Mouse (Mus musculus): ENCODE results near the gene Pde4b.
A peak's percentile ranks its signal among the peaks of the same experiment; 100 is the strongest.

Gene Pde4b

DNA sequence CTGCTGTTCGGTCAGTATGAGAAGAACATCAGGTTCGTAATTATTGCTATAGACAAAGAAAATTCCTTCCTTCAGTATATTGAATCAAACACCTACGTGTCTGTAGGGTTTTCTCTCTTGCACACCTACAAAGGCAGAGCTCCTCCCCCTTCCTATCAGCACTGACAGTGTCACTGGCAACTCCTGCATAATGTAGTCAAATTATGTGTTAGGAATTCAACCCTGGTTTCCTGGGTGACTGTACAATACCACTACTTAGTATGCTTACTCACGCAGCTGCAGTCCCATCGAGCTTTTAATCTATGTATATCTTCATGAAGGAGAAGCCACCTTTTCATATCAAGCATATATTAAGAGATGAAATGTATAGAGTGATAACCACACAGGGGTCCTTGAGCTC is 99.5 kb downstream of the Pde4b start:
- no peak for DNase-seq

GRCm38 (mm10) chr4:102197707-102198106 is 110.4 kb downstream of the Pde4b start:
- DNase-seq = no peak

DNA sequence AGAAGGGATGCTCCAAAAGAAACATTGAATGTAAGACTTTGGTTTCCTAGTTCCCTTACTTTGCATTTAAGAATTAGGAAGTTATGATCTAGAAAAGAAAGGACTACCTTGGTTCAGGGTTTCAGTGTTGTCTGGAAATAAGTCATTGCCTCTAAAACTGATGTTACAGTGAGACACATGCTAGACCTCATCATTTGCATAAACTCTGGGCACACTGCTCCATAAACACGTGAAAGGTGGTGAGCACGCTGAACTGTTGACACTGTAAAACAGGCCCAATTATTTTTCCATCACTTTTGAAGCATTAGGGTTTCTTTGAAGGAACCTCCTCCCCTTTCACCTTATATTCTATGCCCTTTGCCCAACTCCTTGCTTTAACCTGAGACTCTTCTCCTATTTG is 122.4 kb downstream of the Pde4b start:
- no peak for DNase-seq

- DNase-seq = no peak
Observed at GRCm38 (mm10) chr4:102226700-102227099, 139.4 kb downstream of the Pde4b start.

DNA sequence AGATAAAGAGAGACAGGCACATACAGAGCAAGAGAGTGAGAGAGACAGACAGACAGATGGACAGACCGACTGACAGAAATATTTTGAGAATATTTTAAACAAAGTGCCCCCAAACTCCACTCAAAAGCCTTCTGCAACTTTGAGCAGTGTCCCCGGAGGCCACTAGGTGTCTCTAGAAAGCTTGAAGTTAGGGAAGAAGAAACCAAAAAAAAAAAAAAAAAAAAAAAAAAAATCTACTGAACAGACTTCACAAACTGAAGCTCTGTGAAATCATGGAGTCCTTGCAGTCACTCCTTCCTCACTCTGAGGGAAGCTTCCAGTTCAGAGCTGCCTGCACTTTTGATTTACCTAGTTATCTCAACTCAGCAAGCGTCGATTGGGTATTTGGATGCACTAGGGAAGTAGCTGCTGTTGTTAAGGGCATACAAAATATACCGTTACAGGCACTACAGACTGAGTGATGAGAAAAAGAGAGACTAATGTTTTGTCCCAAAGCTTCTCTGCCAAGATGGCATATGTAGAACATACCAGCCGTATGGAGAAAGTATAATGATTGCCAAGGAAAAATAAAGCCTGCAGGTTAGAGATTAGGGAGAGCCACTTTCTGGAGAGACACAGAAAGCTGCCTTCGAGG is 141.7 kb downstream of the Pde4b start:
- peak; percentile 30 for DNase-seq

DNA sequence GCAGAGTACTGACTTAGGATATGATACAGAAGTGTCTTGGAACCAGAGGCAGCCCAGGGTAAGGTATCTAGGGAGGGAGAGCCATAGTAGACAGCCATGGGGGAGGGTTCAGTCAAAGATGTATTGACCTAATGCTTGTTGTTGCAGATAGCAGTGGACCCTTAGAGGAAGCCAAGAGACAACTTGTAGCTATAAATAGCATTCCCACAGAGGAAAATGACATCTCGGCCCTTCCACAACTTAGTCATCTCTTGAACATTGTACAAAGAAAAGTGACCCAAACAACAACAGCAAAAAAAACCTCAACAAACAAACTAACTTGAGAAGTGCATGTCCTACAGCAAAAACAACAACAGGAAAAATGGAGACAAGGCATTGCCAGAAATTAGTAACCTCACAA is 143.6 kb downstream of the Pde4b start:
- DNase-seq = no peak

DNA sequence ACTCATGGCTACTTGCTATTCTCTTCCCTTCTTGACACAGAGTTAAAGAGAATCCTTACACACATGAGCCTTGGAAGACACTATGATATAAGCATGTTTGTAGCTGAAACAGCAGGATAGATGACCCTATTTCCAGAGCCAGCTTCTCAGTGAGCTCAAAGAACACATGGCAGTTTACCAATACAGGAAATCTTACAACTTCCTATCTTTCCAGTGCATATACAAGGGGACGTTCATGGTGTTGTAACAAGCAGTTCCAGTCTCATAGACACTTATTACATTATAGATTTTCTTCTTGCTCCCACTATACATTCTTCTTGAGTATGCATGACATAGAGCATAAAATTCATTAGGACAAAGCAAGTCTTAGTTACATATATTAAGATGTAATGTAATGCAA is 146.3 kb downstream of the Pde4b start:
- DNase-seq = no peak

- no peak for DNase-seq
Observed at GRCm38 (mm10) chr4:102235151-102235550, 147.8 kb downstream of the Pde4b start.

- no peak for DNase-seq
Observed at GRCm38 (mm10) chr4:102239102-102239501, 151.8 kb downstream of the Pde4b start.

- peak; percentile 36 for DNase-seq
Observed at GRCm38 (mm10) chr4:102239657-102240390, 152.5 kb downstream of the Pde4b start.

DNA sequence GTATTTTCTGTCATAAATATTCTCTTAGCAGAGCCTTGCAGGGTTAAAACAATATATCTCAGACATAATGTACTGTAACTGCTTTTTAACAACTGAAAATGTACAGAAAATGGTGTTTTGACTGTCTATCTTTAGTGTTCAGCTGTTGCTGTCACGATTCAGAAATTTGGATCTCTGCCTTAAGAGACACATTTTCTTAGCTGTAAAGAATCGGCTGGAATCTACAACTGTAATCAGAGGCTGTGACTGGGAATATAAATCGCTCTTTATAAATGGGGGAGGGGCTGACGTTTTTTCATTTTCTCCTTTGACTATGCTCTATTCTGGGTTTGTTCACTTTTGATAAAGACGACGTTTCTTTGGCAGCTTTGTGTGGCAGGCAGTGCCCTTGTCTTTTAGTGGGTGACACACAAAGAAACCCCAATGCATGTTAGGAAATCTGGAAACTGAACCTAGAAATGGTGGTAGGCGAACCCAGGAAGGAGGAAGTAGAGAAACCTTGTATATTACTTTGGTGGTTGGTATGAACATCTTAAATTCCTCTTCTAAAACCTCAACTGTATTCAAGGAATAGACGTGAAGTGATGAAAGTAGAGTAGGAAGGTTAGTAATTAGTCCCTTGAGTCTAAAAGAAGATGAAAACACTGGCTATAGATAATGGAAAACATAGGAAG is 153.5 kb downstream of the Pde4b start:
- no peak for DNase-seq

- DNase-seq = no peak
Observed at GRCm38 (mm10) chr4:102253994-102254393, 166.7 kb downstream of the Pde4b start.

DNA sequence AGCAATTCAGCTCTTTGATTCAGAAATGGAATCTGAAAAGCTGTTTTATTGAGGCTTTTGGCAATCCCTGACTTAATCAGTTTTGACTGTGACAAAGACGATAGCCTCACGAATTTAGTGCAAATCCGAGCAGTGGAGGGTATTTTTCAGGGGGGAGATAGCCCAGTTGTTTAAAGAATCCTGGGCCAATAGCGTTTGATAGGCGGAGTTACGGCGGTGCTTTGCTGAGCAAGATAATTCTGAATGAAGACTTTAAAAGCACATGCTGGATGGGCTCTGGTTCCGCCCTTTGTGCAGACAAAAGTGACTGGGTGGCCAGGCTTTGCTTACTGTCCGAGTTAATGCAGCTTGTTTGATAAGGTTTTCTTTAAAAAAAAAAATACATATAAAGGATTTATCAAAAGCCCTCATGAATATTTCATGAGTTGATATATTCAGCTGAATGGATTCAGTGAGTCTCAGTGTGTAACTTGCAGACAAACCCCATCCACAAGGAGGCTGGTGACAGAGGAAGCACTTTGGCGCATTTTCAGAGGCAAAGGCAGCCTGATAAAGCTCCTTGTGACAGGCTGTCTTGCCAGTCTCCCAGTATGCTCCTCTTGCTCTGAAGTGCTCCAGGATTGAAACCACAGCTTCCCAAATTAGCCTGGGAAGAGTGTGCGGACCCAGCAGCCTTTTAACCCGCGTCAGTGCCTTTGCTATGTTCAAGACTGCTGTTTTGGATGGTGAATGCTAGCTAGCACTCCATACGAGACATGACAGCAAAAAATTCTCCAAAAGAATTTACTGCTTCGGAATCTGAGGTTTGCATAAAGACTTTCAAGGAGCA is 167.3 kb downstream of the Pde4b start:
- DNase-seq = peak; percentile 50

DNA sequence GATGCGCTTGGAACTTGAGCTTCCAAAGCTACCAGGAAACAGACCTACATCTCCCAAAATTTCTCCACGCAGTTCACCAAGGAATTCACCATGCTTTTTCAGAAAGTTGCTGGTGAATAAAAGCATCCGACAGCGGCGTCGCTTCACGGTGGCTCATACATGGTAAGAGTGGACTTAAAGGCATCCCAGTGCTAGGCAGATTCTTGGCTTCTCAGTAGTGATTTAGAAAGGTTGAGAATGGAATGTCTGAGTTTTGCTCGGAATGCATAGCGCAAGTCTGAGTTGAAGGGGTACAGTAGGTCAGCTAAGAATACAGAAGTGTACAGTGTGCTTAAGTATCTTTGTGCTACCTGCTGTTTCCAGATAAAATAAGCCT is 167.9 kb downstream of the Pde4b start:
- peak; percentile 16 for DNase-seq

- no peak for DNase-seq
Observed at GRCm38 (mm10) chr4:102256170-102256960, 169.0 kb downstream of the Pde4b start.

- no peak for DNase-seq
Observed at GRCm38 (mm10) chr4:102260216-102260615, 172.9 kb downstream of the Pde4b start.

- DNase-seq = no peak
Observed at GRCm38 (mm10) chr4:102272313-102272712, 185.0 kb downstream of the Pde4b start.

GRCm38 (mm10) chr4:102272749-102273148 is 185.4 kb downstream of the Pde4b start:
- no peak for DNase-seq

- DNase-seq = peak; percentile 36
Observed at GRCm38 (mm10) chr4:102275716-102276115, 188.4 kb downstream of the Pde4b start.

- DNase-seq = no peak
Observed at GRCm38 (mm10) chr4:102278958-102279357, 191.6 kb downstream of the Pde4b start.

GRCm38 (mm10) chr4:102287172-102287571 is 199.8 kb downstream of the Pde4b start:
- no peak for DNase-seq

GRCm38 (mm10) chr4:102290052-102290734 is 202.8 kb downstream of the Pde4b start:
- DNase-seq = no peak
